Mouse (Mus musculus) limb, embryonic 14.5 days (tissue): ENCODE results near the gene Ccdc80. TPM values are rescaled to one million over a fixed set of nuclear protein-coding genes. Genes with fewer than 3 reads are reported as not detected.

Experiments used
- ATAC-seq: fragments of 200-750 bp; cut with Nextera tagmentation; 2 replicates; pipeline ENCODE4 v1.8.0; 2017; ENCODE audit warnings: low read depth, moderate number of reproducible peaks, moderate TSS enrichment; ENCODE audit not compliant: low FRiP score
- DNase-seq: peaks from one replicate; pipeline ENCODE4 v3.0.0-alpha.2; 2015; ENCODE audit warnings: low spot score
- H3K27ac ChIP-seq: fragments of 300-500 bp; sonication (generic); replicated peaks from 2 replicates; pipeline ENCODE4 v1.5.1; 2014; ENCODE audit warnings: low read depth, mild to moderate bottlenecking, low read length, moderate library complexity, mixed read lengths
- H3K27me3 ChIP-seq: fragments of 300-500 bp; sonication (generic); 2 replicates; pipeline ENCODE4 v1.6.1; 2014; ENCODE audit warnings: low read length, mixed read lengths; ENCODE audit not compliant: control insufficient read depth, insufficient read depth
- H3K36me3 ChIP-seq: fragments of 300-500 bp; sonication (generic); 2 replicates; pipeline ENCODE4 v1.6.1; 2014; ENCODE audit warnings: mild to moderate bottlenecking, low read length, moderate library complexity, mixed read lengths; ENCODE audit not compliant: control insufficient read depth, insufficient read depth
- H3K4me1 ChIP-seq: fragments of 300-500 bp; sonication (generic); 2 replicates; pipeline ENCODE4 v1.6.1; 2014; ENCODE audit warnings: antibody characterized with exemption, low read length, mixed read lengths; ENCODE audit not compliant: control insufficient read depth, insufficient read depth
- H3K4me2 ChIP-seq: fragments of 300-500 bp; sonication (generic); replicated peaks from 2 replicates; pipeline ENCODE4 v1.6.1; 2014; ENCODE audit warnings: low read depth, mild to moderate bottlenecking, low read length, moderate library complexity; ENCODE audit not compliant: severe bottlenecking
- H3K4me3 ChIP-seq: fragments of 300-500 bp; sonication (generic); replicated peaks from 2 replicates; pipeline ENCODE4 v1.5.1; 2014; ENCODE audit warnings: low read length
- H3K9ac ChIP-seq: fragments of 300-500 bp; sonication (generic); 2 replicates; pipeline ENCODE4 v1.6.1; 2014; ENCODE audit warnings: mild to moderate bottlenecking, low read depth, low read length, moderate library complexity; ENCODE audit not compliant: severe bottlenecking
- H3K9me3 ChIP-seq: fragments of 300-500 bp; sonication (generic); 2 replicates; pipeline ENCODE4 v1.6.1; 2016; ENCODE audit warnings: low read length; ENCODE audit not compliant: control insufficient read depth
- POLR2A ChIP-seq: fragments of 200-500 bp; IDR thresholded peaks from 2 replicates; pipeline ENCODE4 v1.8.0; 2012; ENCODE audit warnings: inconsistent platforms, mild to moderate bottlenecking, moderate library complexity, borderline replicate concordance; ENCODE audit not compliant: insufficient read depth, insufficient read length; ENCODE audit errors: extremely low read depth
- whole genome bisulfite sequencing: fragments of 180-500 bp; shearing (Covaris S2); extraction: QIAGEN DNeasy Blood & Tissue Kit; methylation state at CpG from one replicate; pipeline ENCODE4 v1.1.7; 2014; 5-methylcytosine and 5-hydroxymethylcytosine counted together
- polyA plus RNA-seq, 2 experiments: library from polyadenylated mRNA; depleted of rRNA in 1 of 2; stranded (reverse) in 1 of 2; unstranded in 1 of 2; fragments of >200 nt; fragmentation: Nextera tagmentation in 1 of 2; extraction: Ambion mirVana in 1 of 2; gene quantifications; 2 replicates each; pipeline versions ENCODE4 v1.2.1 to v1.2.3; 2012 to 2014

Gene Ccdc80
- polyA plus RNA-seq, 2 experiments: 56.9 to 94.4 TPM

GRCm38 (mm10) chr16:45110498-45110897 is 17.3 kb downstream of the Ccdc80 start:
- no peak overlapping the region for H3K4me3 ChIP-seq
- H3K27ac ChIP-seq: no peak overlapping the region
- H3K36me3 ChIP-seq: no peaks in the 10 kb centered on the region
- ATAC-seq (peak; percentile 67), DNase-seq (peak; percentile 79)
- WGBS: 30% methylated on average over 4 of the region's 4 CpGs
- H3K9ac ChIP-seq: no peak overlapping the region
- peaks cover 4% of the 10 kb centered on the region; the same call in 1 of the 2 replicates for H3K4me1 ChIP-seq
- no peaks in the 10 kb centered on the region for H3K9me3 ChIP-seq
- H3K27me3 ChIP-seq: no peaks in the 10 kb centered on the region
- no peak for TF ChIP-seq POLR2A
- H3K4me2 ChIP-seq: no peak overlapping the region

- H3K9me3 ChIP-seq: no peaks in the 10 kb centered on the region
- no peak overlapping the region for H3K4me3 ChIP-seq
- no peaks in the 10 kb centered on the region for H3K4me1 ChIP-seq
- TF ChIP-seq POLR2A: no peak
- no peaks in the 10 kb centered on the region for H3K27me3 ChIP-seq
- no peak overlapping the region for H3K9ac ChIP-seq
- 91% methylated on average over 3 of the region's 3 CpGs for WGBS
- peaks cover 16% of the 10 kb centered on the region for H3K36me3 ChIP-seq
- H3K27ac ChIP-seq: no peak overlapping the region
- H3K4me2 ChIP-seq: no peak overlapping the region
- DNase-seq (no peak), ATAC-seq (no peak)
These were observed 24.0 kb downstream of the Ccdc80 start for GRCm38 (mm10) chr16:45117200-45117599.

DNA sequence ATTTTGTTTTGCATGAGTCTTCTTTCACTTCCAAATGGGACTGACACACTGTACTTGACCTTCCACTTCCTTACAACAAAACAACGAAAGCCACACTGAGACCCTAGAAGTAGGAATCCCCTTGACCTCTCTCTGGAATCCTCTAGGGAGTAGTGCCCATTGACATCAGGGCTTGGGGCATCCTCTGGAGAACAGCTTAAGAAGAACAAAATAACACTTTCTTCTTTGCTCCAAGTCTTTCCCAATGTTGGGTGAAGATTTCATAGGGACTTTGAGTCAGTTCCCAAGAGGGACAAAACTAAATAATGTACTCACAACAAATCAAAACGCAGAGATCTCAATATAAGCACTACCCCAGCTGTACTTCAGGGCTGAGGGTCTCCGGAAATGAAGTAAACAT is 25.6 kb downstream of the Ccdc80 start:
- H3K27me3 ChIP-seq: no peaks in the 10 kb centered on the region
- no peak for ATAC-seq
- WGBS: 76% methylated on average over 3 of the region's 3 CpGs
- H3K9me3 ChIP-seq: no peaks in the 10 kb centered on the region
- no peak overlapping the region for H3K4me2 ChIP-seq
- no peaks in the 10 kb centered on the region for H3K4me1 ChIP-seq
- no peak for TF ChIP-seq POLR2A
- peaks cover 22% of the 10 kb centered on the region for H3K36me3 ChIP-seq
- no peak overlapping the region for H3K4me3 ChIP-seq
- H3K27ac ChIP-seq: no peak overlapping the region
- no peak overlapping the region for H3K9ac ChIP-seq
- no peak for DNase-seq

GRCm38 (mm10) chr16:45120844-45121425 is 27.7 kb downstream of the Ccdc80 start:
- DNase-seq (peak; percentile 38), ATAC-seq (no peak)
- Histone ChIP-seq H3K4me1 (no peaks in the 10 kb centered on the region), H3K27ac (no peak overlapping the region), H3K36me3 (peaks cover 28% of the 10 kb centered on the region), H3K9me3 (no peaks in the 10 kb centered on the region), H3K4me3 (no peak overlapping the region), H3K27me3 (no peaks in the 10 kb centered on the region), H3K4me2 (no peak overlapping the region), H3K9ac (no peak overlapping the region)
- WGBS: 32% methylated on average over 5 of the region's 5 CpGs
- TF ChIP-seq POLR2A: no peak

- no peak for DNase-seq
- no peak for TF ChIP-seq POLR2A
These were observed 29.4 kb downstream of the Ccdc80 start for GRCm38 (mm10) chr16:45122571-45122970.

More at GRCm38 (mm10) chr16:45122571-45122970, 29.4 kb downstream of the Ccdc80 start:
- Histone ChIP-seq H3K9ac (no peak overlapping the region), H3K27ac (no peak overlapping the region), H3K9me3 (no peaks in the 10 kb centered on the region), H3K4me2 (no peak overlapping the region), H3K4me1 (no peaks in the 10 kb centered on the region), H3K27me3 (no peaks in the 10 kb centered on the region), H3K4me3 (no peak overlapping the region), H3K36me3 (peaks cover 33% of the 10 kb centered on the region)
- ATAC-seq: no peak
- WGBS: 75% methylated on average over 5 of the region's 5 CpGs
